Comparison of ENCODE assay signal across 25 mouse cellular contexts in the genomic region with DNA sequence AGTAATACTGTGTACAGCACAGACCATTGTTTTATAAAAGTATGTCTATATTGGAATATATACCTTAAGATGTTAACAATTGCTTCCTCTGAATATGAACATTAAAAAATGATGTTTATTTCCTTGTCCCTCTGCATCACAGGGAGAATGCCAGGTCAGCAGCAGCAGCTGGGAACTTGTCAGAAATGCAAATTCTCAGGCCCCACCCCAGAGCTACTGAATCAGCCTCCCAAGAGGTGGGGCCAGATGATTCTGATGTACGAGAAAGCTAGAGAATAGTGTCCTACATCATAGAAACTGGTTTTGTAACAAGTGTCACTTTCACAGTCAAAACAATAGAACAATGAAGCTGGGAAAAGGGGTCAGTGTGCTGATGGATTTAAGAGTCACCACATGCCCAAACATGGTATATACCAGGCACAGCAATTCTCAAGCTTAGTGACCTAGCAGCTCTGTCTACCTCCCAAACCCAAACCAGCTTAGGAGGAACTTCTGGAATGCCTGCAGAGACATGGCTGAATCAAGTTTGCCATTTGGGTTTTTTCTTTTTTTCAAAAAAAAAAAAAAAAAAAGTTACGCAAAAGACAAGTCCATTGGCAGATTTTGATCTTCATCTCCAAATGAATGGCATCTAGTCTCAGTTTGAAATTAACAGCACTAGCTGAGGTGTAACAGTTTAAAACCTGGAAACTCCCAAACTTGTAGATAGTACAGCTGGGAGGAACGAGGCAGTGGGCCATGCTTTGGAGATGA. TPM values are rescaled to one million over a fixed set of nuclear protein-coding genes. Genes with fewer than 3 reads are reported as not detected.
DNase-seq lines count a peak whose midpoint lies in the region; ATAC-seq and TF ChIP-seq lines count a peak whose summit lies in the region.
"Had no signal": no experiment of that assay in that cellular context is flagged by ENCODE, and none has a peak within 500 bp of the region (broad histone marks: within the 10 kb centered on the region; RNA-seq: fewer than 3 reads in every experiment).

No protein-coding gene starts in this region.

- DNase-seq in lung, postnatal 0 days (ENCODE audit: low spot score), result peak; percentile 49
- DNase-seq in lung, postnatal 4 days, result no peak
- DNase-seq in ES-CJ7 (ENCODE audit: low read depth, low spot score) (peak; percentile 23), R1 (ENCODE audit: low read depth, low spot score) (peak; percentile 38)
- peak; percentile 33 for DNase-seq in retina, embryonic 14.5 days (ENCODE audit: low spot score)
- DNase-seq in heart, adult 18-20 months, result no peak
- no peak for DNase-seq in embryo, embryonic 9.5 days (ENCODE audit: extremely low spot score)
- DNase-seq: adrenal gland, adult 2 months; adrenal gland, postnatal 36 days; B cell, adult 2 months; cerebellum, adult 11 months; cerebellum, adult 8-10 months; cerebellum, postnatal 14 days; embryo, embryonic 11 days; forebrain, postnatal 0 days; gastrocnemius, adult 2 months; gastrocnemius, postnatal 25 days; heart, postnatal 36 days had no signal

- no peaks in the 10 kb centered on the region for H3K27me3 ChIP-seq in lung, postnatal 0 days (replicated peaks; ENCODE audit: insufficient read depth, low read length)
- H3K27me3 ChIP-seq: embryonic facial prominence, embryonic 12.5 days; forebrain, embryonic 12.5 days; heart, embryonic 13.5 days had no signal

- H3K27ac ChIP-seq in lung, postnatal 0 days (ENCODE audit: low read length), result no peak overlapping the region
- H3K27ac ChIP-seq: embryonic facial prominence, embryonic 12.5 days; forebrain, embryonic 12.5 days; gastrocnemius, adult 2 months; heart, embryonic 13.5 days had no signal

- peak; percentile 38; the same call in 1 of the 2 replicates for ATAC-seq in lung, postnatal 0 days
- no peak for ATAC-seq in erythroid progenitor cell, adult 5-6 weeks (replicated peaks; ENCODE audit: low FRiP score, poor library complexity, severe bottlenecking)
- ATAC-seq: CD4-positive, CD25-positive, alpha-beta regulatory T cell, adult 4 months; forebrain, postnatal 0 days; hindbrain, embryonic 16.5 days; inflammation-experienced regulatory T-cells, adult 6 months had no signal

- H3K36me3 ChIP-seq in lung, postnatal 0 days (ENCODE audit: insufficient read depth, low read length), result no peaks in the 10 kb centered on the region
- H3K36me3 ChIP-seq: embryonic facial prominence, embryonic 12.5 days; forebrain, embryonic 12.5 days; heart, embryonic 13.5 days had no signal

- no peak for TF ChIP-seq EP300 in lung, postnatal 0 days (IDR thresholded peaks at IDR 0.05)

- no peak overlapping the region for H3K9ac ChIP-seq in lung, postnatal 0 days (replicated peaks; ENCODE audit: low read depth)
- H3K9ac ChIP-seq: embryonic facial prominence, embryonic 12.5 days; forebrain, embryonic 12.5 days; forebrain, postnatal 0 days; heart, embryonic 13.5 days had no signal

- no peak overlapping the region for H3K4me2 ChIP-seq in lung, postnatal 0 days (replicated peaks; ENCODE audit: low read depth, low read length)
- H3K4me2 ChIP-seq: embryonic facial prominence, embryonic 12.5 days; forebrain, embryonic 12.5 days; heart, embryonic 13.5 days had no signal

- H3K9me3 ChIP-seq in lung, postnatal 0 days (ENCODE audit: low read length), result no peaks in the 10 kb centered on the region
- H3K9me3 ChIP-seq: embryonic facial prominence, embryonic 12.5 days; forebrain, embryonic 12.5 days; heart, embryonic 13.5 days had no signal

- no peak overlapping the region for H3K4me3 ChIP-seq in lung, postnatal 0 days (ENCODE audit: low read depth, low read length)
- H3K4me3 ChIP-seq: embryonic facial prominence, embryonic 12.5 days; forebrain, embryonic 12.5 days; gastrocnemius, adult 2 months; heart, embryonic 13.5 days had no signal

- TF ChIP-seq CTCF in lung, postnatal 0 days (IDR thresholded peaks at IDR 0.05), result no peak

- H3K4me1 ChIP-seq in lung, postnatal 0 days (ENCODE audit: insufficient read depth, low read depth, low read length), result peaks cover 3% of the 10 kb centered on the region; the same call in 1 of the 2 replicates

- WGBS in lung, postnatal 0 days, result 50% methylated on average over 3 of the region's 3 CpGs

RNA-seq across cellular contexts. Expression of a gene that starts 46.2 kb away (rescaled TPM):
- 15.4 and 16.3 TPM in 2 replicates for polyA plus RNA-seq in lung, postnatal 0 days (2015; fragmentation: Nextera tagmentation; extraction: Ambion mirVana)
- 1 to 10 TPM; 7.3 to 7.5 TPM for total RNA-seq in heart, adult 18-20 months (2021)
- 1.4 and 2.1 TPM in 2 replicates for total RNA-seq in erythroid progenitor cell, adult 5-6 weeks (2015; ENCODE audit: low replicate concordance)
- total RNA-seq in erythroid progenitor cell, adult 5-6 weeks (2017; ENCODE audit: low replicate concordance), result 0.39 and 1.1 TPM in 2 replicates

Comparison
In these comparisons a context has a peak if more than half of its experiments do, and no peak if none do; other contexts are left out.
1. DNase-seq: peak in lung, postnatal 0 days (single experiment), ES-CJ7 (single experiment), R1 (single experiment) and retina, embryonic 14.5 days (single experiment); none in lung, postnatal 4 days (0 of 2), heart, adult 18-20 months (0 of 2) and embryo, embryonic 9.5 days (single experiment).